Mouse (Mus musculus) liver, embryonic 11.5 days (tissue): ENCODE data around the gene Fbf1. TPM values are rescaled to one million over a fixed set of nuclear protein-coding genes. Genes with fewer than 3 reads are reported as not detected.

Experiments
- ATAC-seq: fragments of 200-750 bp; cut with Nextera tagmentation; replicated peaks from 2 replicates; pipeline ENCODE4 v1.8.0; 2017; ENCODE audit warnings: moderate number of reproducible peaks, mild to moderate bottlenecking, moderate TSS enrichment, moderate library complexity; ENCODE audit not compliant: low FRiP score
- DNase-seq: peaks from one replicate; pipeline ENCODE4 v3.0.0-alpha.2; 2017; ENCODE audit warnings: low spot score
- H3K27ac ChIP-seq: fragments of 300-500 bp; sonication (generic); 2 replicates; pipeline ENCODE4 v1.5.1; 2014; ENCODE audit warnings: mild to moderate bottlenecking, low read depth, low read length, control low read depth
- H3K27me3 ChIP-seq: fragments of 300-500 bp; sonication (generic); replicated peaks from 2 replicates; pipeline ENCODE4 v1.6.1; 2014; ENCODE audit warnings: low read length, mixed read lengths; ENCODE audit not compliant: control insufficient read depth, insufficient read depth
- H3K36me3 ChIP-seq: fragments of 300-500 bp; sonication (generic); 2 replicates; pipeline ENCODE4 v1.6.1; 2014; ENCODE audit warnings: mild to moderate bottlenecking, low read length, moderate library complexity, mixed read lengths; ENCODE audit not compliant: control insufficient read depth, insufficient read depth
- H3K4me1 ChIP-seq: fragments of 300-500 bp; sonication (generic); replicated peaks from 2 replicates; pipeline ENCODE4 v1.6.1; 2014; ENCODE audit warnings: low read length, mixed read lengths; ENCODE audit not compliant: control insufficient read depth, insufficient read depth
- H3K4me2 ChIP-seq: fragments of 300-500 bp; sonication (generic); 2 replicates; pipeline ENCODE4 v1.6.1; 2014; ENCODE audit warnings: mild to moderate bottlenecking, control low read depth, moderate library complexity
- H3K4me3 ChIP-seq: fragments of 300-500 bp; sonication (generic); 2 replicates; pipeline ENCODE4 v1.5.1; 2014; ENCODE audit warnings: low read depth, low read length, control low read depth
- H3K9ac ChIP-seq: fragments of 300-500 bp; sonication (generic); 2 replicates; pipeline ENCODE4 v1.6.1; 2014; ENCODE audit warnings: low read depth, low read length, control low read depth
- H3K9me3 ChIP-seq: fragments of 300-500 bp; sonication (generic); 2 replicates; pipeline ENCODE4 v1.6.1; 2016; ENCODE audit warnings: low read length, inconsistent platforms, mixed read lengths; ENCODE audit not compliant: control insufficient read depth
- WGBS: fragments of 180-500 bp; shearing (Covaris S2); extraction: QIAGEN DNeasy Blood & Tissue Kit; methylation state at CpG from one replicate; pipeline ENCODE4 v1.1.7; 2014; 5-methylcytosine and 5-hydroxymethylcytosine counted together
- polyA plus RNA-seq: library from polyadenylated mRNA; unstranded; fragments of >200 nt; fragmentation: Nextera tagmentation; extraction: Ambion mirVana; gene quantifications from 2 replicates; pipeline ENCODE4 v1.2.1, GENCODE M21; 2014

Fbf1 gene
- 20.1 and 23.3 TPM in 2 replicates for polyA plus RNA-seq

GRCm38 (mm10) chr11:116167884-116168439 is at the start of gene Fbf1:
TSS of gene Fbf1 (minus strand) at chr11:116168166.
- Histone ChIP-seq H3K9me3 (no peaks in the 10 kb centered on the region), H3K9ac (peak within 1 kb of the TSS; percentile 74), H3K36me3 (peaks cover 3% of the 10 kb centered on the region; the same call in 1 of the 2 replicates), H3K4me2 (peak within 1 kb of the TSS; percentile 83), H3K4me3 (peak within 1 kb of the TSS; percentile 65), H3K4me1 (0 out of 2 replicates have a peak, but pooled peaks cover 5% of the 10 kb centered on the region), H3K27ac (peak within 1 kb of the TSS; percentile 44), H3K27me3 (no peaks in the 10 kb centered on the region)
- ATAC-seq: peak; percentile 98
- peak; percentile 90 for DNase-seq
- under 1% methylated on average over 40 of the region's 40 CpGs for WGBS

- H3K9me3 ChIP-seq: no peaks in the 10 kb centered on the region
- H3K4me1 ChIP-seq: peaks cover 15% of the 10 kb centered on the region
- H3K36me3 ChIP-seq: no peaks in the 10 kb centered on the region
- no peak overlapping the region for H3K9ac ChIP-seq
- H3K27me3 ChIP-seq: peaks cover 11% of the 10 kb centered on the region
- no peak overlapping the region for H3K4me3 ChIP-seq
- WGBS: 82% methylated on average over 11 of the region's 11 CpGs
- no peak overlapping the region for H3K27ac ChIP-seq
- DNase-seq: no peak
- no peak for ATAC-seq
- H3K4me2 ChIP-seq: no peak overlapping the region
Measured at GRCm38 (mm10) chr11:116216549-116216948, 48.6 kb upstream of the Fbf1 start.

- H3K27ac ChIP-seq: no peak overlapping the region
- no peak overlapping the region for H3K4me2 ChIP-seq
- no peak for ATAC-seq
- no peaks in the 10 kb centered on the region for H3K36me3 ChIP-seq
- 85% methylated on average over 6 of the region's 6 CpGs for WGBS
- H3K4me1 ChIP-seq: peaks cover 17% of the 10 kb centered on the region
- H3K27me3 ChIP-seq: peaks cover 6% of the 10 kb centered on the region
- no peak for DNase-seq
- no peaks in the 10 kb centered on the region for H3K9me3 ChIP-seq
- H3K4me3 ChIP-seq: no peak overlapping the region
- H3K9ac ChIP-seq: no peak overlapping the region
Measured at GRCm38 (mm10) chr11:116215991-116216390, 48.0 kb upstream of the Fbf1 start.

GRCm38 (mm10) chr11:116215181-116215580 is 47.2 kb upstream of the Fbf1 start:
- 77% methylated on average over 7 of the region's 7 CpGs for WGBS
- Histone ChIP-seq H3K9me3 (no peaks in the 10 kb centered on the region), H3K4me3 (no peak overlapping the region), H3K4me2 (no peak overlapping the region), H3K4me1 (peaks cover 17% of the 10 kb centered on the region), H3K27me3 (no peaks in the 10 kb centered on the region), H3K9ac (no peak overlapping the region), H3K27ac (no peak overlapping the region), H3K36me3 (no peaks in the 10 kb centered on the region)
- ATAC-seq: no peak
- no peak for DNase-seq

GRCm38 (mm10) chr11:116213877-116214510 is 46.0 kb upstream of the Fbf1 start:
- H3K36me3 ChIP-seq: no peaks in the 10 kb centered on the region
- peaks cover 10% of the 10 kb centered on the region for H3K4me1 ChIP-seq
- WGBS: 91% methylated on average over 13 of the region's 13 CpGs
- ATAC-seq (no peak), DNase-seq (no peak)
- H3K4me2 ChIP-seq: no peak overlapping the region
- H3K9ac ChIP-seq: no peak overlapping the region
- no peak overlapping the region for H3K4me3 ChIP-seq
- H3K9me3 ChIP-seq: no peaks in the 10 kb centered on the region
- no peaks in the 10 kb centered on the region for H3K27me3 ChIP-seq
- no peak overlapping the region for H3K27ac ChIP-seq

- DNase-seq (no peak), ATAC-seq (no peak)
- H3K4me2 ChIP-seq: no peak overlapping the region
- H3K27ac ChIP-seq: no peak overlapping the region
- peaks cover 3% of the 10 kb centered on the region; the same call in 1 of the 2 replicates for H3K4me1 ChIP-seq
- H3K9me3 ChIP-seq: no peaks in the 10 kb centered on the region
- H3K36me3 ChIP-seq: no peaks in the 10 kb centered on the region
- 83% methylated on average over 6 of the region's 6 CpGs for WGBS
- H3K4me3 ChIP-seq: no peak overlapping the region
- no peaks in the 10 kb centered on the region for H3K27me3 ChIP-seq
- H3K9ac ChIP-seq: no peak overlapping the region
Measured at GRCm38 (mm10) chr11:116212847-116213246, 44.9 kb upstream of the Fbf1 start.

GRCm38 (mm10) chr11:116210696-116211095 is 42.7 kb upstream of the Fbf1 start:
- Histone ChIP-seq H3K36me3 (peaks cover 10% of the 10 kb centered on the region), H3K27me3 (no peaks in the 10 kb centered on the region), H3K4me2 (no peak overlapping the region), H3K27ac (no peak overlapping the region), H3K9me3 (no peaks in the 10 kb centered on the region), H3K4me3 (no peak overlapping the region), H3K9ac (no peak overlapping the region), H3K4me1 (peaks cover 5% of the 10 kb centered on the region; the same call in 1 of the 2 replicates)
- 66% methylated on average over 5 of the region's 5 CpGs for WGBS
- no peak for ATAC-seq
- no peak for DNase-seq

- H3K27me3 ChIP-seq: no peaks in the 10 kb centered on the region
- peaks cover 5% of the 10 kb centered on the region; the same call in 1 of the 2 replicates for H3K4me1 ChIP-seq
- H3K4me3 ChIP-seq: no peak overlapping the region
- H3K9me3 ChIP-seq: no peaks in the 10 kb centered on the region
- ATAC-seq (no peak), DNase-seq (no peak)
- 78% methylated on average over 8 of the region's 8 CpGs for WGBS
- no peak overlapping the region for H3K9ac ChIP-seq
- peaks cover 10% of the 10 kb centered on the region for H3K36me3 ChIP-seq
- no peak overlapping the region for H3K27ac ChIP-seq
- H3K4me2 ChIP-seq: no peak overlapping the region
Measured at GRCm38 (mm10) chr11:116209257-116209656, 41.3 kb upstream of the Fbf1 start.

- H3K9me3 ChIP-seq: no peaks in the 10 kb centered on the region
Measured at GRCm38 (mm10) chr11:116208660-116209059, 40.7 kb upstream of the Fbf1 start.

More at GRCm38 (mm10) chr11:116208660-116209059, 40.7 kb upstream of the Fbf1 start:
- Histone ChIP-seq H3K27ac (no peak overlapping the region), H3K27me3 (no peaks in the 10 kb centered on the region), H3K4me2 (no peak overlapping the region), H3K36me3 (peaks cover 10% of the 10 kb centered on the region), H3K4me1 (peaks cover 5% of the 10 kb centered on the region; the same call in 1 of the 2 replicates), H3K4me3 (no peak overlapping the region), H3K9ac (no peak overlapping the region)
- DNase-seq (no peak), ATAC-seq (no peak)
- 82% methylated on average over 3 of the region's 3 CpGs for WGBS
